Mouse (Mus musculus) E14TG2a.4 (cell line): Measurements from ENCODE around the gene Nek11.
"Not testable (repeated sequence)": the region's sequence is repeated elsewhere in the genome, so short reads cannot be mapped to it uniquely, and the experiment has no call there.

Source experiments
- H3K27me3 ChIP-seq: 2 replicates; pipeline ENCODE4 v1.6.1; 2014; ENCODE audit warnings: low read length, control low read depth; ENCODE audit not compliant: insufficient read depth
- H3K36me3 ChIP-seq: 2 replicates; pipeline ENCODE4 v1.6.1; 2014; ENCODE audit warnings: low read length, control low read depth; ENCODE audit not compliant: insufficient read depth
- H3K4me1 ChIP-seq: replicated peaks from 2 replicates; pipeline ENCODE4 v1.6.1; 2014; ENCODE audit warnings: low read depth, low read length, control low read depth
- H3K4me3 ChIP-seq: replicated peaks from 2 replicates; pipeline ENCODE4 v1.5.1; 2014; ENCODE audit warnings: mild to moderate bottlenecking, low read length
- H3K9me3 ChIP-seq: 2 replicates; pipeline ENCODE4 v1.6.1; 2014; ENCODE audit warnings: low read length, control low read depth
- CTCF ChIP-seq: conservative IDR thresholded peaks from 2 replicates; pipeline ENCODE4 v1.5.1; 2014; ENCODE audit warnings: low read length
- NANOG ChIP-seq: IDR thresholded peaks from 2 replicates; pipeline ENCODE4 v1.6.1; 2014; ENCODE audit warnings: borderline replicate concordance, low read length, mixed read lengths
- POU5F1 ChIP-seq: IDR thresholded peaks from 2 replicates; pipeline ENCODE4 v1.6.1; 2014; ENCODE audit warnings: low read length, borderline replicate concordance

The Nek11 gene

GRCm38 (mm10) chr9:105136404-105136803 is 258.9 kb downstream of the Nek11 start:
- Histone ChIP-seq H3K4me1 (peaks cover 4% of the 10 kb centered on the region; the same call in 1 of the 2 replicates), H3K27me3 (no peaks in the 10 kb centered on the region; the same call in 1 of the 2 replicates), H3K9me3 (no peaks in the 10 kb centered on the region; the same call in 1 of the 2 replicates), H3K36me3 (no peaks in the 10 kb centered on the region), H3K4me3 (no peak overlapping the region)
- TF ChIP-seq NANOG (no peak), CTCF (no peak), POU5F1 (no peak)

GRCm38 (mm10) chr9:105134536-105134935 is 260.8 kb downstream of the Nek11 start:
- Histone ChIP-seq H3K9me3 (no peaks in the 10 kb centered on the region; the same call in 1 of the 2 replicates), H3K36me3 (no peaks in the 10 kb centered on the region), H3K27me3 (peaks cover 18% of the 10 kb centered on the region), H3K4me1 (peaks cover 12% of the 10 kb centered on the region), H3K4me3 (no peak overlapping the region)
- TF ChIP-seq POU5F1 (no peak), NANOG (no peak), CTCF (no peak)

- Histone ChIP-seq H3K4me1 (peaks cover 12% of the 10 kb centered on the region), H3K9me3 (no peaks in the 10 kb centered on the region), H3K36me3 (no peaks in the 10 kb centered on the region), H3K4me3 (peak overlapping the region; percentile 82), H3K27me3 (peaks cover 18% of the 10 kb centered on the region)
- TF ChIP-seq POU5F1 (no peak), NANOG (no peak), CTCF (no peak)
Measured at GRCm38 (mm10) chr9:105132002-105132367, 263.3 kb downstream of the Nek11 start.

- Histone ChIP-seq H3K27me3 (peaks cover 18% of the 10 kb centered on the region), H3K4me3 (peak within 1 kb of the TSS; percentile 82), H3K36me3 (no peaks in the 10 kb centered on the region), H3K9me3 (no peaks in the 10 kb centered on the region), H3K4me1 (peaks cover 12% of the 10 kb centered on the region)
- TF ChIP-seq POU5F1 (no peak), NANOG (no peak), CTCF (no peak)
Measured at GRCm38 (mm10) chr9:105131253-105132001, 263.9 kb downstream of the Nek11 start, which contains the start of gene Nudt16. TSS of gene Nudt16 (minus strand) at chr9:105131824.

- peaks cover 12% of the 10 kb centered on the region for H3K4me1 ChIP-seq
- peaks cover 18% of the 10 kb centered on the region for H3K27me3 ChIP-seq
- no peak for TF ChIP-seq CTCF
- no peak for TF ChIP-seq POU5F1
- TF ChIP-seq NANOG = no peak
- no peaks in the 10 kb centered on the region for H3K9me3 ChIP-seq
- no peaks in the 10 kb centered on the region for H3K36me3 ChIP-seq
- H3K4me3 ChIP-seq = no peak overlapping the region
Measured at GRCm38 (mm10) chr9:105130331-105130730, 265.0 kb downstream of the Nek11 start.

GRCm38 (mm10) chr9:105125206-105125605 is 270.1 kb downstream of the Nek11 start:
- not testable (repeated sequence) for H3K36me3 ChIP-seq, H3K4me3 ChIP-seq, H3K27me3 ChIP-seq, H3K4me1 ChIP-seq, H3K9me3 ChIP-seq
